In the genomic region with DNA sequence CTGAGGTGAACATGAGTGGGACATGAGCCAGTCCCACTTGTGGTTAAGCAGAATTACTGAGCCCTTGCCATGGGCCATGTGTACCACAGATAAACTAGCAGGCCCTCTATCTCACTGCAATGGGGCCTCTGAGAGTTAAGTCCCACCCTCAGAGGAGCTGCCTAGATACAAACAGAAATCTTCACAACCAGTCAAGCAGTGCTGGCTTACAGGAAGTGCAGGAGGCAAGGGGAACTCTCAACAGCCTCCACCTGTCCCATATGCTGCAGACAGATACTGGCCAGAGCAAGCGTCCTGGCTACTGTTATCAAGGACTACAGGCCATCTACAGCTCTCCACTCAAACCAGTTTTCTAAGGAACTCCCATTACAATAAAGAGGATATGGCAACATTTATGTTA, we compare ENCODE assay signal across 9 mouse cellular contexts. TPM values are rescaled to one million over a fixed set of nuclear protein-coding genes. Genes with fewer than 3 reads are reported as not detected.
DNase-seq lines count a peak whose midpoint lies in the region; ATAC-seq and TF ChIP-seq lines count a peak whose summit lies in the region.
"Had no signal": no experiment of that assay in that cellular context is flagged by ENCODE, and none has a peak within 500 bp of the region (broad histone marks: within the 10 kb centered on the region; RNA-seq: fewer than 3 reads in every experiment).

No protein-coding gene starts in this region.

- TF ChIP-seq EP300 in stomach, postnatal 0 days (optimal IDR thresholded peaks at IDR 0.05) = no peak

- H3K4me1 ChIP-seq in intestine, postnatal 0 days (replicated peaks; ENCODE audit: control insufficient read depth, insufficient read depth, low read length) = peaks cover 25% of the 10 kb centered on the region; the same call in 1 of the 2 replicates
- peaks cover 11% of the 10 kb centered on the region for H3K4me1 ChIP-seq in stomach, postnatal 0 days (replicated peaks; ENCODE audit: control insufficient read depth, insufficient read depth)
- H3K4me1 ChIP-seq in forebrain, postnatal 0 days (ENCODE audit: insufficient read depth) = peaks cover 11% of the 10 kb centered on the region; the same call in 1 of the 2 replicates

- 22% methylated on average over 1 of the region's 1 CpGs for WGBS in intestine, postnatal 0 days
- 75% methylated on average over 1 of the region's 1 CpGs for WGBS in stomach, postnatal 0 days
- 74% methylated on average over 1 of the region's 1 CpGs for WGBS in forebrain, postnatal 0 days

- H3K36me3 ChIP-seq in intestine, postnatal 0 days (ENCODE audit: control insufficient read depth, insufficient read depth) = no peaks in the 10 kb centered on the region
- H3K36me3 ChIP-seq in stomach, postnatal 0 days (ENCODE audit: control insufficient read depth, insufficient read depth, low read length) = no peaks in the 10 kb centered on the region
- no peaks in the 10 kb centered on the region for H3K36me3 ChIP-seq in forebrain, postnatal 0 days (ENCODE audit: insufficient read depth)
- H3K36me3 ChIP-seq: limb, embryonic 12.5 days had no signal

- peak overlapping the region; percentile 56 for H3K27ac ChIP-seq in layer of hippocampus, adult 2 months
- peak overlapping the region; percentile 85 for H3K27ac ChIP-seq in intestine, postnatal 0 days (ENCODE audit: low read depth, low read length)
- peak overlapping the region; percentile 77 for H3K27ac ChIP-seq in stomach, postnatal 0 days (replicated peaks)
- H3K27ac ChIP-seq in forebrain, postnatal 0 days (ENCODE audit: low read depth, low read length) = no peak overlapping the region

- H3K4me2 ChIP-seq in intestine, postnatal 0 days (replicated peaks; ENCODE audit: low read depth) = peak overlapping the region; percentile 17; the same call in 1 of the 2 replicates
- H3K4me2 ChIP-seq in stomach, postnatal 0 days (replicated peaks; ENCODE audit: low read depth) = no peak overlapping the region
- H3K4me2 ChIP-seq in forebrain, postnatal 0 days (ENCODE audit: low read depth) = no peak overlapping the region
- H3K4me2 ChIP-seq: limb, embryonic 12.5 days had no signal

- no peaks in the 10 kb centered on the region for H3K27me3 ChIP-seq in intestine, postnatal 0 days (replicated peaks; ENCODE audit: control insufficient read depth, insufficient read depth, low read length)
- no peaks in the 10 kb centered on the region for H3K27me3 ChIP-seq in stomach, postnatal 0 days (ENCODE audit: control insufficient read depth, insufficient read depth, low read length)
- no peaks in the 10 kb centered on the region for H3K27me3 ChIP-seq in forebrain, postnatal 0 days (ENCODE audit: insufficient read depth, low read length)
- H3K27me3 ChIP-seq: limb, embryonic 12.5 days had no signal

- H3K9me3 ChIP-seq in intestine, postnatal 0 days (ENCODE audit: control insufficient read depth) = no peaks in the 10 kb centered on the region
- H3K9me3 ChIP-seq in stomach, postnatal 0 days (ENCODE audit: control insufficient read depth, low read length) = no peaks in the 10 kb centered on the region
- no peaks in the 10 kb centered on the region for H3K9me3 ChIP-seq in forebrain, postnatal 0 days (ENCODE audit: low read length)
- H3K9me3 ChIP-seq: limb, embryonic 12.5 days had no signal

- no peak for TF ChIP-seq CTCF in layer of hippocampus, adult 2 months (conservative IDR thresholded peaks at IDR 0.05)
- TF ChIP-seq CTCF in intestine, postnatal 0 days (IDR thresholded peaks at IDR 0.05; ENCODE audit: low read depth) = no peak
- no peak for TF ChIP-seq CTCF in stomach, postnatal 0 days (IDR thresholded peaks at IDR 0.05; ENCODE audit: low read depth)
- TF ChIP-seq CTCF in forebrain, postnatal 0 days (IDR thresholded peaks at IDR 0.05; ENCODE audit: low read depth) = no peak

- no peak overlapping the region for H3K4me3 ChIP-seq in layer of hippocampus, adult 2 months
- no peak overlapping the region for H3K4me3 ChIP-seq in intestine, postnatal 0 days (ENCODE audit: low read depth, low read length)
- no peak overlapping the region for H3K4me3 ChIP-seq in stomach, postnatal 0 days (ENCODE audit: low read depth, low read length)
- no peak overlapping the region for H3K4me3 ChIP-seq in forebrain, postnatal 0 days (ENCODE audit: low read depth, low read length)
- H3K4me3 ChIP-seq: limb, embryonic 12.5 days had no signal

- no peak overlapping the region for H3K9ac ChIP-seq in intestine, postnatal 0 days (ENCODE audit: low read depth, low read length)
- no peak overlapping the region for H3K9ac ChIP-seq in stomach, postnatal 0 days (ENCODE audit: low read length)
- no peak overlapping the region for H3K9ac ChIP-seq in forebrain, postnatal 0 days
- H3K9ac ChIP-seq: limb, embryonic 12.5 days had no signal

- ATAC-seq in intestine, postnatal 0 days = peak; percentile 64
- ATAC-seq in stomach, postnatal 0 days (ENCODE audit: low FRiP score, low TSS enrichment) = peak; percentile 41; the same call in 1 of the 2 replicates
- no peak for ATAC-seq in forebrain, postnatal 0 days

- DNase-seq in layer of hippocampus, adult 2 months (ENCODE audit: low spot score in 2 of 2) = no peak
- DNase-seq in layer of hippocampus, adult 18-20 months (ENCODE audit: low spot score in 2 of 2) = no peak
- peak; percentile 65 for DNase-seq in c-Kit-positive CD71-negative TER-119-negative erythroid progenitor cells, embryonic 14.5 days (ENCODE audit: low read depth)
- no peak for DNase-seq in stomach, postnatal 0 days (ENCODE audit: low spot score)
- no peak for DNase-seq in forebrain, postnatal 0 days
- no peak for DNase-seq in frontal cortex, postnatal 36 days (ENCODE audit: low spot score in 2 of 2)
- no peak for DNase-seq in ovary, postnatal 10 days (ENCODE audit: low spot score)

RNA-seq across cellular contexts. Expression of a gene that starts 23.7 kb away (rescaled TPM):
- 10 to 100 TPM; 58.1 to 62.1 TPM for total RNA-seq in layer of hippocampus, adult 2 months (2021)
- total RNA-seq in layer of hippocampus, adult 18-20 months (2021) = 10 to 100 TPM; 51.2 to 55.0 TPM
- 10.6 TPM in 2 replicates for polyA plus RNA-seq in intestine, postnatal 0 days (2015; fragmentation: Nextera tagmentation; extraction: Ambion mirVana)
- 6.1 and 6.8 TPM in 2 replicates for polyA plus RNA-seq in stomach, postnatal 0 days (2015; fragmentation: Nextera tagmentation; extraction: Ambion mirVana)
- total RNA-seq in forebrain, postnatal 0 days (2014; rRNA removed) = 19.9 and 29.3 TPM in 2 replicates
- 7.2 and 9.4 TPM in 2 replicates for polyA plus RNA-seq in forebrain, postnatal 0 days (2015; fragmentation: Nextera tagmentation; extraction: Ambion mirVana)
